Mouse (Mus musculus): ENCODE results near the gene Rheb. TPM values are rescaled to one million over a fixed set of nuclear protein-coding genes. Genes with fewer than 3 reads are reported as not detected.

Gene Rheb
- total RNA-seq, 1 experiment: 45.6 TPM

GRCm38 (mm10) chr5:24878713-24879112 lies 36.3 kb upstream of the Rheb start:
- H3K36me3 ChIP-seq (ENCODE audit: control insufficient read depth, insufficient read depth, low read length, poor library complexity, severe bottlenecking): peaks cover 7% of the 10 kb centered on the region

GRCm38 (mm10) chr5:24877836-24878624 lies 35.6 kb upstream of the Rheb start:
- no peak overlapping the region for H3K9ac ChIP-seq (ENCODE audit: insufficient read depth, low read depth, low read length, poor library complexity, severe bottlenecking)
- TF ChIP-seq CHD2 (IDR thresholded peaks at IDR 0.05; ENCODE audit: low read depth, low read length): no peak
- TF ChIP-seq ZC3H11A (IDR thresholded peaks at IDR 0.05; ENCODE audit: borderline replicate concordance, low read depth, low read length): no peak
- no peak for TF ChIP-seq HCFC1 (IDR thresholded peaks at IDR 0.05; ENCODE audit: borderline replicate concordance, insufficient read depth, low read length)
- no peak for TF ChIP-seq ZNF384 (IDR thresholded peaks at IDR 0.05; ENCODE audit: low read depth, low read length)
- H3K27ac ChIP-seq (ENCODE audit: insufficient read depth, low read depth, low read length, poor library complexity, severe bottlenecking): no peak overlapping the region
- in situ Hi-C loops (cut with MboI; ENCODE audit: low sequenced_read_pairs in 2 of 2, unreplicated experiment in 2 of 2): no loop called here
- no peak overlapping the region for H3K4me3 ChIP-seq (ENCODE audit: insufficient read depth in 1 of 2, low read depth in 1 of 2, low read length in 2 of 2, poor library complexity in 1 of 2, severe bottlenecking in 1 of 2)
- DNase-seq (ENCODE audit: low read depth, low spot score): no peak
- H3K9me3 ChIP-seq (ENCODE audit: control insufficient read depth, insufficient read depth, low read depth, low read length): no peaks in the 10 kb centered on the region
- peaks cover 0 to 2% of the 10 kb centered on the region in 2 experiments; a peak in 1 of 4 replicates for H3K4me1 ChIP-seq (ENCODE audit: control insufficient read depth in 2 of 2, insufficient read depth in 2 of 2, low read length in 2 of 2, poor library complexity in 1 of 2)
- H3K36me3 ChIP-seq (ENCODE audit: control insufficient read depth, insufficient read depth, low read length, poor library complexity, severe bottlenecking): peaks cover 7% of the 10 kb centered on the region

More at GRCm38 (mm10) chr5:24878713-24879112, 36.3 kb upstream of the Rheb start:
- Histone ChIP-seq H3K4me3 (ENCODE audit: insufficient read depth in 1 of 2, low read depth in 1 of 2, low read length in 2 of 2, poor library complexity in 1 of 2, severe bottlenecking in 1 of 2) (no peak overlapping the region), H3K4me1 (ENCODE audit: control insufficient read depth in 2 of 2, insufficient read depth in 2 of 2, low read length in 2 of 2, poor library complexity in 1 of 2) (no peaks in the 10 kb centered on the region), H3K9me3 (ENCODE audit: control insufficient read depth, insufficient read depth, low read depth, low read length) (no peaks in the 10 kb centered on the region), H3K27ac (ENCODE audit: insufficient read depth, low read depth, low read length, poor library complexity, severe bottlenecking) (no peak overlapping the region), H3K9ac (ENCODE audit: insufficient read depth, low read depth, low read length, poor library complexity, severe bottlenecking) (no peak overlapping the region)
- in situ Hi-C loops (cut with MboI; ENCODE audit: low sequenced_read_pairs in 2 of 2, unreplicated experiment in 2 of 2): no loop called here
- TF ChIP-seq HCFC1 (IDR thresholded peaks at IDR 0.05; ENCODE audit: borderline replicate concordance, insufficient read depth, low read length): no peak
- no peak for TF ChIP-seq CHD2 (IDR thresholded peaks at IDR 0.05; ENCODE audit: low read depth, low read length)
- TF ChIP-seq ZC3H11A (IDR thresholded peaks at IDR 0.05; ENCODE audit: borderline replicate concordance, low read depth, low read length): no peak
- TF ChIP-seq ZNF384 (IDR thresholded peaks at IDR 0.05; ENCODE audit: low read depth, low read length): no peak
- TF ChIP-seq MAFK (IDR thresholded peaks at IDR 0.05; ENCODE audit: insufficient read depth, low read depth, low read length): no peak
- DNase-seq (ENCODE audit: low read depth, low spot score): no peak

DNA sequence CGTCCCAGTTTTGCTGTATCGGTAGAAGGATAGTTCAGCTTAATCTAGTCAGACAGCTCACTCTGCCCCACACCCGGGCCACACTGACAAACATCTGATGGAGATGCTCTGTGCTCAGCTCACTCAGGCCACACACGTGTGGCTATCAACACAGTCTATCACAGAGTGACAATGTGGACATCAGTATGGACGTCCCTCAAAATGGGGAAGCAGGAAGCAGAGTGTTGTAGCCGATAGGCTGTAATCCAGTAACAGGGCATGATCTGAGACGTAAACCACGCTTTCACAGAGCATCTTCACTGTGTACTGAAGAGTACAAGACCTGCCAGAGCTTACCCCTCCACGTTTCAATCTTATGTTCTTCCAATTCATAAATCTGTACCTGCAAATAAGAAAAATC lies 34.2 kb upstream of the Rheb start:
- in situ Hi-C loops (cut with MboI; ENCODE audit: low sequenced_read_pairs in 2 of 2, unreplicated experiment in 2 of 2): no loop called here
- H3K36me3 ChIP-seq (ENCODE audit: control insufficient read depth, insufficient read depth, low read length, poor library complexity, severe bottlenecking): peaks cover 7% of the 10 kb centered on the region

GRCm38 (mm10) chr5:24874111-24874510 lies 31.7 kb upstream of the Rheb start:
- Histone ChIP-seq H3K9me3 (ENCODE audit: control insufficient read depth, insufficient read depth, low read depth, low read length) (no peaks in the 10 kb centered on the region), H3K4me3 (ENCODE audit: insufficient read depth in 1 of 2, low read depth in 1 of 2, low read length in 2 of 2, poor library complexity in 1 of 2, severe bottlenecking in 1 of 2) (no peak overlapping the region), H3K27ac (ENCODE audit: insufficient read depth, low read depth, low read length, poor library complexity, severe bottlenecking) (no peak overlapping the region), H3K9ac (ENCODE audit: insufficient read depth, low read depth, low read length, poor library complexity, severe bottlenecking) (no peak overlapping the region), H3K36me3 (ENCODE audit: control insufficient read depth, insufficient read depth, low read length, poor library complexity, severe bottlenecking) (peaks cover 7% of the 10 kb centered on the region), H3K4me1 (ENCODE audit: control insufficient read depth in 2 of 2, insufficient read depth in 2 of 2, low read length in 2 of 2, poor library complexity in 1 of 2) (peaks cover 0 to 4% of the 10 kb centered on the region in 2 experiments; a peak in 1 of 4 replicates)
- in situ Hi-C loops (cut with MboI; ENCODE audit: low sequenced_read_pairs in 2 of 2, unreplicated experiment in 2 of 2): no loop called here
- no peak for TF ChIP-seq MAFK (IDR thresholded peaks at IDR 0.05; ENCODE audit: insufficient read depth, low read depth, low read length)
- TF ChIP-seq ZC3H11A (IDR thresholded peaks at IDR 0.05; ENCODE audit: borderline replicate concordance, low read depth, low read length): no peak
- TF ChIP-seq HCFC1 (IDR thresholded peaks at IDR 0.05; ENCODE audit: borderline replicate concordance, insufficient read depth, low read length): no peak
- no peak for TF ChIP-seq CHD2 (IDR thresholded peaks at IDR 0.05; ENCODE audit: low read depth, low read length)
- no peak for TF ChIP-seq ZNF384 (IDR thresholded peaks at IDR 0.05; ENCODE audit: low read depth, low read length)
- DNase-seq (ENCODE audit: low read depth, low spot score): no peak

More for the DNA sequence above, 34.2 kb upstream of the Rheb start:
- H3K9me3 ChIP-seq (ENCODE audit: control insufficient read depth, insufficient read depth, low read depth, low read length): no peaks in the 10 kb centered on the region
- no peak overlapping the region for H3K27ac ChIP-seq (ENCODE audit: insufficient read depth, low read depth, low read length, poor library complexity, severe bottlenecking)
- H3K4me3 ChIP-seq (ENCODE audit: insufficient read depth in 1 of 2, low read depth in 1 of 2, low read length in 2 of 2, poor library complexity in 1 of 2, severe bottlenecking in 1 of 2): no peak overlapping the region
- DNase-seq (ENCODE audit: low read depth, low spot score): no peak
- peaks cover 0 to 2% of the 10 kb centered on the region in 2 experiments; a peak in 1 of 4 replicates for H3K4me1 ChIP-seq (ENCODE audit: control insufficient read depth in 2 of 2, insufficient read depth in 2 of 2, low read length in 2 of 2, poor library complexity in 1 of 2)
- TF ChIP-seq HCFC1 (IDR thresholded peaks at IDR 0.05; ENCODE audit: borderline replicate concordance, insufficient read depth, low read length): no peak
- no peak for TF ChIP-seq MAFK (IDR thresholded peaks at IDR 0.05; ENCODE audit: insufficient read depth, low read depth, low read length)
- TF ChIP-seq ZNF384 (IDR thresholded peaks at IDR 0.05; ENCODE audit: low read depth, low read length): no peak
- no peak for TF ChIP-seq CHD2 (IDR thresholded peaks at IDR 0.05; ENCODE audit: low read depth, low read length)
- no peak overlapping the region for H3K9ac ChIP-seq (ENCODE audit: insufficient read depth, low read depth, low read length, poor library complexity, severe bottlenecking)
